Mouse (Mus musculus) hindbrain, embryonic 16.5 days (tissue): ENCODE data around the gene Ibsp. TPM values are rescaled to one million over a fixed set of nuclear protein-coding genes. Genes with fewer than 3 reads are reported as not detected.

ENCODE experiments used
- ATAC-seq: fragments of 200-750 bp; cut with Nextera tagmentation; 2 replicates; pipeline ENCODE4 v1.8.0; 2017; ENCODE audit warnings: moderate TSS enrichment, moderate library complexity
- H3K27ac ChIP-seq: fragments of 300-500 bp; sonication (generic); 2 replicates; pipeline ENCODE4 v1.5.1; 2014; ENCODE audit warnings: low read depth, mild to moderate bottlenecking, control low read depth, low read length, moderate library complexity
- H3K27me3 ChIP-seq: fragments of 300-500 bp; sonication (generic); replicated peaks from 2 replicates; pipeline ENCODE4 v1.6.1; 2014; ENCODE audit warnings: low read length; ENCODE audit not compliant: control insufficient read depth, insufficient read depth
- H3K36me3 ChIP-seq: fragments of 300-500 bp; sonication (generic); 2 replicates; pipeline ENCODE4 v1.6.1; 2014; ENCODE audit warnings: mild to moderate bottlenecking, low read length, moderate library complexity, mixed read lengths; ENCODE audit not compliant: control insufficient read depth, insufficient read depth
- H3K4me1 ChIP-seq: fragments of 300-500 bp; sonication (generic); 2 replicates; pipeline ENCODE4 v1.6.1; 2014; ENCODE audit warnings: low read depth, low read length; ENCODE audit not compliant: control insufficient read depth, insufficient read depth
- H3K4me2 ChIP-seq: fragments of 300-500 bp; sonication (generic); 2 replicates; pipeline ENCODE4 v1.6.1; 2014; ENCODE audit warnings: mild to moderate bottlenecking, low read length, control low read depth, moderate library complexity
- H3K4me3 ChIP-seq: fragments of 300-500 bp; sonication (generic); 2 replicates; pipeline ENCODE4 v1.5.1; 2014; ENCODE audit warnings: mild to moderate bottlenecking, low read length, control low read depth, moderate library complexity
- H3K9ac ChIP-seq: fragments of 300-500 bp; sonication (generic); 2 replicates; pipeline ENCODE4 v1.6.1; 2014; ENCODE audit warnings: low read depth, mild to moderate bottlenecking, control low read depth, low read length, moderate library complexity
- H3K9me3 ChIP-seq: fragments of 300-500 bp; sonication (generic); 2 replicates; pipeline ENCODE4 v1.6.1; 2014; ENCODE audit warnings: mild to moderate bottlenecking, low read length, moderate library complexity; ENCODE audit not compliant: control insufficient read depth
- WGBS: fragments of 180-500 bp; shearing (Covaris S2); extraction: QIAGEN DNeasy Blood & Tissue Kit; methylation state at CpG from one replicate; pipeline ENCODE4 v1.1.7; 2014; 5-methylcytosine and 5-hydroxymethylcytosine counted together
- polyA plus RNA-seq: library from polyadenylated mRNA; unstranded; fragments of >200 nt; fragmentation: Nextera tagmentation; extraction: Ambion mirVana; gene quantifications from 2 replicates; pipeline ENCODE4 v1.2.1, GENCODE M21; 2015

The Ibsp gene
- 0.59 and 8.9 TPM in 2 replicates for polyA plus RNA-seq

DNA sequence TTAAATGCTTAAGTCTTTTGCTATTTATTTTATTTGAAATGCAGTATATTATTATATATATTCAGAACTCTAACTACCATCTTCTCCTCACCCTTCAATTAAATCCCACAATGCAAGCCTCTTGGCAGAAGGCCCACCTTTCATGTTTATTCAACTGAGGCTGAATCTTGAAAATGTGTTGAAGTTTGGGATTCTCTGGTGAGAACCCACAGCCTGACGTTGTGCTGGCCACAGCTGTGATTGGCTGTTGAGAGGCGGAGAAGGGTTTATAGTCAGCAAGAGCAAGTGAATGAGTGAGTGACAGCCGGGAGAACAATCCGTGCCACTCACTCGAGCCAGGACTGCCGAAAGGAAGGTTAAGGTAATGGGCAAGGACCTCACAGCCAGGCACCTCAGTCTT, at the start of gene Ibsp:
TSS of gene Ibsp (plus strand) at position 178 of the 400 bp plus-strand sequence.
- H3K9ac ChIP-seq: no peak within 1 kb of the TSS
- no peak for ATAC-seq
- no peaks in the 10 kb centered on the region for H3K4me1 ChIP-seq
- 60% methylated on average over 6 of the region's 6 CpGs for WGBS
- no peaks in the 10 kb centered on the region for H3K9me3 ChIP-seq
- no peaks in the 10 kb centered on the region for H3K27me3 ChIP-seq
- no peak within 1 kb of the TSS for H3K4me3 ChIP-seq
- no peaks in the 10 kb centered on the region for H3K36me3 ChIP-seq
- H3K4me2 ChIP-seq: no peak within 1 kb of the TSS
- H3K27ac ChIP-seq: no peak within 1 kb of the TSS

DNA sequence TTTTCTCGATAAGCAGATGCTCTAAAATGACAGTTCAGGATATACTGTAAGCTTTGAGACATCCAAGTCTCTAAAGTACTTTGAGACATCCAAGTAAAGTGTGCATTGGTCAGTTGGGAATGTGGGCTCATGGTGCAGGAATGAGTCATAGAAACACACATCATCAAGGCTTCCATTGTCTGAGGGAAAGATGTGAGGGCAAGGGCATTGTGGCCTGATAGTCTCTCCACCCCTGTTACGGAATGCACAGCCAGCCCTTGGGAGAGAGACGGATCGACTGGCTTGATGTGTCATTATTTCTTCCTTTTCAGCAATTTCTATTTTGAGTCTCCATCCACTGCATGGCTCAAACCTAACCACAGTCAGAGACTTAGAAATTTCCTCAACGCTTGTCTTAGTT, 47.2 kb upstream of the Ibsp start:
- Histone ChIP-seq H3K27ac (no peak overlapping the region), H3K4me1 (no peaks in the 10 kb centered on the region), H3K4me2 (no peak overlapping the region), H3K27me3 (no peaks in the 10 kb centered on the region), H3K36me3 (no peaks in the 10 kb centered on the region), H3K9ac (no peak overlapping the region), H3K4me3 (no peak overlapping the region), H3K9me3 (no peaks in the 10 kb centered on the region)
- no peak for ATAC-seq
- WGBS: 82% methylated on average over 5 of the region's 5 CpGs

DNA sequence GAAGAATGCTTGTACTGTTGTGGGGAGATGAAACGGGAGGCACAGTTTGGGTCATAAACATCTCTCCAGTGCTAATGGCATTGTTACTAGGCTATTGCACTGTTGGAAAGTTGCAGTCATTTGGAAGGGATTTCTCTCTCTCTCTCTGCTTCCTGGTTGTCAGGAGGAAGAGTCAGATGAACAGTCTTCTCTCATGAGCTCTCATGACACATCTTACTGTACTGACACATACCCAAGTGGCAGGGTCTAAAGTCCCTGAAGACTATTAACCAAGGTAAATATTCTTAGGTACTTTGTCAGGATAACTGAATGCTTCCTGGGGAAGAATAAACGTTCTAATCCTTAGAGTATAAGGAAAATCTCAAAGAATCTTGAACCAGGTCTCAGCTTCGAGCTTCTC, 42.4 kb upstream of the Ibsp start:
- Histone ChIP-seq H3K36me3 (no peaks in the 10 kb centered on the region), H3K4me2 (no peak overlapping the region), H3K27me3 (no peaks in the 10 kb centered on the region), H3K4me3 (no peak overlapping the region), H3K9ac (no peak overlapping the region), H3K4me1 (no peaks in the 10 kb centered on the region), H3K27ac (no peak overlapping the region), H3K9me3 (no peaks in the 10 kb centered on the region)
- ATAC-seq: no peak
- 73% methylated on average over 3 of the region's 3 CpGs for WGBS

DNA sequence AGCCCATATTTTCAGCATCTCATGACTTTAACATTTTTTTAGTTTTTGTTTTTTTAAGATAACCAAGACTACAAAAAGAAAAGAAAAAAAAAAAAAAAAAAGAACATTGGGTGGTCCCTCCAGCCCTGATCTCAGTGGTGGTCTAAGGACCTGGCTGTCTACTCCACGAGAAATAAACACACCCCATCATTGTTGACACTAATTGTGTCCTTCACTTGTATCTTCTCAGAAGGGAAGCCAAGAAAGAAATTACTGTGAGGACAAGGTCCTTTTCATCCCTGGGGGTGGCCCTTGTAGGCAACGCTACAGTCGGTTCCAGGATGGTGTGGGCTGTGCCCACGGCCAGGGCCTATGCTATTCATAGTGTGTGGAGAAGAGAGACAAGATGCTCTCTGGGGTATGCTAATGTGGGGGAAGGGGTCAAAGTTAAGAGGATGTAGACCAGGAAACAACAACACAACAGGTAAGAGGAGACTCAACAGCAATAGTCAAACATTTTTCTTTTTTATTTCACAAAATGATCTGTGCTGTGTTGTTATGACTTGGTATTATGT, 37.0 kb upstream of the Ibsp start:
- WGBS: 78% methylated on average over 4 of the region's 4 CpGs

DNA sequence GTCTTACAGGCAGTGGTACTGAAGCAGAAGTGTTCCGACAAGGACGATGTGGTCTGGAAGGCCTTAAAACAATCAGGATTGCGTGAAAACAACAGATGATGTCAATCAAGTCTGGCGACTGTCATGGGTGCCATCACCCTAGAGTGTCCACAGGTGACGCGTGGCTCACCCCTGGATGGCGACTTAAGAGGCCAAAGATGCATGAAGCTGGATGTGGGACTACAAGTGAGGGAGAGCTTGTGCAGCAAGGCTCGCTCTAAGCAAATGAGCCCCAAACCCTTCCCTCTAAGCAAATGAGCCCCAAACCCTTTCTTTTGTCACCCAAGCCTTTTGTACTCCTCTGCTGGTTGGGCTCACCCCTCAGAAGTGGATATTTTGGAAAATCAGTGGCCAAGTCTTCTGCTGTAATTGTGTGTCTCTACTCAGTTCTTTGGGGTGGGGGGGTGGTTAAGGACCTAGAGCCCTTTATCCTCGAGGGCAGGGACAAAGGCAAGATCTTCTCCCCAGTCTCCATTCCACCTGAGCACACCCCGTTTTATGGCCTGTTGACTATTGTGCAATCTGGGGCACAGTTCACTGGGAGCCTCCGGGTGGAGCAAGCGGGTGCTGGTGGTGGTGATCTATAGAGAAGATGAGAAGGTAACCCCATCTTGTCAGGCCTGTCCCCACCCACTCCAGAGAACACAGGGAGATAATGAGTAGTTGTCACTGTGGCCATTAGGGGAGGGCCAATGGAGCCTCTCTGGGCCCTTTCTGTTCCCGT, 35.8 kb upstream of the Ibsp start:
- ATAC-seq: no peak
- Histone ChIP-seq H3K36me3 (no peaks in the 10 kb centered on the region), H3K27me3 (no peaks in the 10 kb centered on the region), H3K4me2 (no peak overlapping the region), H3K27ac (no peak overlapping the region), H3K4me3 (no peak overlapping the region), H3K9ac (no peak overlapping the region), H3K4me1 (no peaks in the 10 kb centered on the region), H3K9me3 (no peaks in the 10 kb centered on the region; the same call in 1 of the 2 replicates)
- 82% methylated on average over 13 of the region's 13 CpGs for WGBS

More for the DNA sequence above, 37.0 kb upstream of the Ibsp start:
- Histone ChIP-seq H3K4me3 (no peak overlapping the region), H3K9ac (no peak overlapping the region), H3K4me2 (no peak overlapping the region), H3K9me3 (no peaks in the 10 kb centered on the region; the same call in 1 of the 2 replicates), H3K27ac (no peak overlapping the region), H3K36me3 (no peaks in the 10 kb centered on the region), H3K27me3 (no peaks in the 10 kb centered on the region), H3K4me1 (no peaks in the 10 kb centered on the region)
- ATAC-seq: no peak

DNA sequence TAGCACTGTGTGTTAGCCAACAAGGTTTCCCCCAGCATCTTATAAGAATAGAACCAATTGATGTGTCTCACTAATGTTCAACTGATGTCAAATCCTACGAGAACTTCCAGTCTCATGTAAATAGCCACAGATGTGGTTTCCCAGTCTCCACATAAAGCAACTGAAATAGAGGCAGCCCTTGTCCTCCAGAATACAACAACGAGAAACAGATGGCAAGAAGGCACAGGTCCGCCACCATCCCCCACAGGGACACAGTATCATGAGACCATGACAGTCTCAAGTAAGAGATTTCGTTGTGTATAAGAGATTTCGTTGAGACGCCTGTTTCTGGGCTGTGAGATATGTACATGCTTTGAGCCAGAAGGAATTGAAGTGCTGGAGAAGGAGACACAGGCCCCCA, 4.8 kb upstream of the Ibsp start:
- no peaks in the 10 kb centered on the region for H3K36me3 ChIP-seq
- no peak overlapping the region for H3K9ac ChIP-seq
- no peaks in the 10 kb centered on the region for H3K4me1 ChIP-seq
- 80% methylated on average over 6 of the region's 6 CpGs for WGBS
- no peak overlapping the region for H3K4me3 ChIP-seq
- no peak overlapping the region for H3K27ac ChIP-seq
- H3K27me3 ChIP-seq: no peaks in the 10 kb centered on the region
- H3K4me2 ChIP-seq: no peak overlapping the region
- no peaks in the 10 kb centered on the region for H3K9me3 ChIP-seq
- ATAC-seq: no peak

DNA sequence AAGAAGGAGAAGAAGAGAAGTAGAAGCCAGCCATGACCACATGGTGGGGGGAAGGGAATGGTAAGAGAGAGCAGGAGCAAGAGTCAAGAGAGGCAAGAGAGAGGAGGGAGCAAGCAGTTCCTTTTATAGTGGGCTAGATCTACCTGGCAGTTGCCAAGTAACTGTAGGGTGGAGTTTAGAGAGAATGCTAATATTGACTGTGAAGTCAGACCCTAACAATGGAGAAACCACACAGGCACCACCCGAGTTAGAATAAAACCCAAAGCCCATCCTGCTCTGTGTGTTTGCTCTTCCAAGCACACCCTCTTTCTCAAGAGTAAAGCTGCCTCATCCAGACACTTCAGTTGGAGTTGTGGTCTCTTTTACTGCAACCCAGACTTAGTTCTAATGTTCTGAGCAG, 15.1 kb downstream of the Ibsp start:
- H3K4me3 ChIP-seq: no peak overlapping the region
- no peak overlapping the region for H3K27ac ChIP-seq
- H3K36me3 ChIP-seq: no peaks in the 10 kb centered on the region
- no peak for ATAC-seq
- H3K9ac ChIP-seq: no peak overlapping the region
- no peaks in the 10 kb centered on the region for H3K9me3 ChIP-seq
- WGBS: 58% methylated on average over 1 of the region's 1 CpGs
- no peak overlapping the region for H3K4me2 ChIP-seq
- no peaks in the 10 kb centered on the region for H3K4me1 ChIP-seq
- H3K27me3 ChIP-seq: no peaks in the 10 kb centered on the region

DNA sequence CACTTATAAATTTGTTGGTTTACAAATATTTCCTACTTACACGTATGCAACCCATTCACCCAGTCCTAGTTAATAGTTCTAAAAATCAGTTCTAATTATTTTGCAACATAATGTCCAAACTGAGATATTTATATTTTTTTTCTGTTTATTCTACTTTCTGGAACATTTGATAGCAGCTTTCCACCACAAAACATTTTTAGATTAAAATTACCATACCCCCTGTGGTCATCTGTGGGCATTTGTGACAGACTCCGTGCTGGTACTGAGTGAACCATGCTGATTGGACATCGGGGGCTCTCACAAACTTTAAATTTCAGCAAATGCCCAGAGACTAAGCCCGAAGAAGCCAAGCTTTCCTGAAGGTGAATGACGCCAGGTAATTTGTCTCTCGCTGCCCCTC, 26.1 kb downstream of the Ibsp start, which contains the start of gene Mepe:
TSS of gene Mepe (plus strand) at position 301 of the 400 bp plus-strand sequence.
- Histone ChIP-seq H3K4me3 (no peak within 1 kb of the TSS), H3K27ac (no peak within 1 kb of the TSS), H3K4me1 (no peaks in the 10 kb centered on the region), H3K36me3 (no peaks in the 10 kb centered on the region), H3K4me2 (no peak within 1 kb of the TSS), H3K9ac (no peak within 1 kb of the TSS), H3K27me3 (no peaks in the 10 kb centered on the region), H3K9me3 (no peaks in the 10 kb centered on the region)
- no peak for ATAC-seq
- WGBS: 85% methylated on average over 6 of the region's 6 CpGs

DNA sequence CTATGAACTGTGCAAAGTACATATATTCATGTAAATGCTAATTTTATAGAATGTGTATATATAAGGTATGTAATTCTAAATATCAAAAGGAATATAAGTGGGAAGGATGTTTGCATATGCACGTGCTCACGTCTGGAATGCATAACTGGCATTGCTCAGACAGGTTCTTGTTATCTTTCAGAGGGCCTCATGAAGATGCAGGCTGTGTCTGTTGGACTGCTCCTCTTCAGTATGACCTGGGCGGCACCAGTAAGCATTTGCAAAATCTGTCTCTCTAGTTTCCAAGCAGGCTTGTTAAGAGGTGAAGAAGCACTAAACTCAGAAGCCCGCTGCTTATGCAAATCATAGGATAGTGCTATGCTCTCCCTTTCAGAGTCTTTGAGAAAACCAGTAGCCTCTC, 27.9 kb downstream of the Ibsp start:
- ATAC-seq: no peak
- Histone ChIP-seq H3K27me3 (no peaks in the 10 kb centered on the region), H3K27ac (no peak overlapping the region), H3K9me3 (no peaks in the 10 kb centered on the region), H3K4me2 (no peak overlapping the region), H3K4me1 (no peaks in the 10 kb centered on the region), H3K36me3 (no peaks in the 10 kb centered on the region), H3K9ac (no peak overlapping the region), H3K4me3 (no peak overlapping the region)
- 82% methylated on average over 4 of the region's 4 CpGs for WGBS
